ENCODE assay signal across 9 mouse cellular contexts in the genomic region with DNA sequence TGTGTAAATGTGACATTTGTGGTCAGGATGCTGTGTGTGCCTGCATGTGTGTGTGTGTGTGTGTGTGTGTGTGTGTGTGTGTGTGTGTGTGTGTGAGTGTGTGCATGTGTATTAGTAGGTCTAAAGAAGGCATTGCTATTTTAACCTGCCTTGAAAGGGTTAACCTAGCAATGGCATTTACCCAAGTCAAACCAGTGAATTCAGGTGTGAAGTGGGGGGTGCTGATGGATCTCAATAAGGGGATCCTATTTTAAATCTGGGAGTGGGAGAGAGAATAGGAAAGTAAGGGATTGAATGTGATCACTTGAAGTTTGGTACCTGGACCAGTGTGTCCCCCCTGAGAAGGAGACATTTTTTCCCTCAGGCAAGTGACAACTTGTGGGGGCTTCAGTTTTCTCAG. TPM values are rescaled to one million over a fixed set of nuclear protein-coding genes. Genes with fewer than 3 reads are reported as not detected.
DNase-seq lines count a peak whose midpoint lies in the region; ATAC-seq lines count a peak whose summit lies in the region.
"Had no signal": no experiment of that assay in that cellular context is flagged by ENCODE, and none has a peak within 500 bp of the region (broad histone marks: within the 10 kb centered on the region; RNA-seq: fewer than 3 reads in every experiment).

No protein-coding gene starts in this region.

- no peak; the same call in 1 of the 2 replicates for ATAC-seq in kidney, embryonic 14.5 days (ENCODE audit: low FRiP score, low TSS enrichment)
- no peak for ATAC-seq in embryonic facial prominence, embryonic 14.5 days (ENCODE audit: low read depth)
- ATAC-seq in midbrain, embryonic 14.5 days (ENCODE audit: low FRiP score, low TSS enrichment) = no peak
- ATAC-seq in erythroblast, adult 5-6 weeks (replicated peaks; ENCODE audit: low FRiP score, poor library complexity, severe bottlenecking) = no peak

- peak overlapping the region; percentile 89; the same call in 1 of the 2 replicates for H3K4me2 ChIP-seq in kidney, embryonic 14.5 days (replicated peaks; ENCODE audit: low read depth, low read length)
- H3K4me2 ChIP-seq in embryonic facial prominence, embryonic 14.5 days (ENCODE audit: low read depth, low read length) = peak overlapping the region; percentile 81
- H3K4me2 ChIP-seq in midbrain, embryonic 14.5 days (ENCODE audit: low read length) = peak overlapping the region; percentile 85

- no peaks in the 10 kb centered on the region for H3K36me3 ChIP-seq in kidney, embryonic 14.5 days (ENCODE audit: control insufficient read depth, insufficient read depth, low read length)
- H3K36me3 ChIP-seq in embryonic facial prominence, embryonic 14.5 days (ENCODE audit: control insufficient read depth, insufficient read depth, low read length) = no peaks in the 10 kb centered on the region
- H3K36me3 ChIP-seq in hindbrain, embryonic 10.5 days = no peaks in the 10 kb centered on the region
- H3K36me3 ChIP-seq in midbrain, embryonic 14.5 days (ENCODE audit: control insufficient read depth, insufficient read depth, low read length) = no peaks in the 10 kb centered on the region

- H3K27ac ChIP-seq in kidney, embryonic 14.5 days (ENCODE audit: low read depth, low read length) = no peak overlapping the region
- H3K27ac ChIP-seq in embryonic facial prominence, embryonic 14.5 days (replicated peaks; ENCODE audit: low read depth, low read length) = no peak overlapping the region
- H3K27ac ChIP-seq in hindbrain, embryonic 10.5 days = no peak overlapping the region
- H3K27ac ChIP-seq in midbrain, embryonic 14.5 days (replicated peaks; ENCODE audit: low read depth, low read length) = peak overlapping the region; percentile 93
- H3K27ac ChIP-seq: liver, embryonic 14.5 days had no signal

- H3K9me3 ChIP-seq in kidney, embryonic 14.5 days (ENCODE audit: control insufficient read depth, low read length) = no peaks in the 10 kb centered on the region
- H3K9me3 ChIP-seq in embryonic facial prominence, embryonic 14.5 days (ENCODE audit: control insufficient read depth, low read length) = no peaks in the 10 kb centered on the region
- 0 out of 2 replicates have a peak, but pooled peaks cover 2% of the 10 kb centered on the region for H3K9me3 ChIP-seq in hindbrain, embryonic 10.5 days
- H3K9me3 ChIP-seq in midbrain, embryonic 14.5 days (ENCODE audit: control insufficient read depth, low read length) = no peaks in the 10 kb centered on the region

- no peak overlapping the region for H3K9ac ChIP-seq in kidney, embryonic 14.5 days (ENCODE audit: low read depth, low read length)
- no peak overlapping the region for H3K9ac ChIP-seq in embryonic facial prominence, embryonic 14.5 days (ENCODE audit: low read depth, low read length)
- H3K9ac ChIP-seq in midbrain, embryonic 14.5 days (replicated peaks; ENCODE audit: low read length) = peak overlapping the region; percentile 80; the same call in 1 of the 2 replicates
- H3K9ac ChIP-seq: liver, embryonic 14.5 days had no signal

- peaks cover 8% of the 10 kb centered on the region; the same call in 1 of the 2 replicates for H3K4me1 ChIP-seq in kidney, embryonic 14.5 days (ENCODE audit: control insufficient read depth, insufficient read depth, low read length)
- H3K4me1 ChIP-seq in embryonic facial prominence, embryonic 14.5 days (ENCODE audit: control insufficient read depth, insufficient read depth, low read length) = peaks cover 12% of the 10 kb centered on the region
- peaks cover 19% of the 10 kb centered on the region for H3K4me1 ChIP-seq in hindbrain, embryonic 10.5 days (replicated peaks)
- H3K4me1 ChIP-seq in midbrain, embryonic 14.5 days (ENCODE audit: control insufficient read depth, insufficient read depth, low read length) = peaks cover 10% of the 10 kb centered on the region; the same call in 1 of the 2 replicates

- no peak overlapping the region for H3K4me3 ChIP-seq in kidney, embryonic 14.5 days (ENCODE audit: low read length)
- peak overlapping the region; percentile 39 for H3K4me3 ChIP-seq in embryonic facial prominence, embryonic 14.5 days (ENCODE audit: low read depth, low read length)
- peak overlapping the region; percentile 61; the same call in 1 of the 2 replicates for H3K4me3 ChIP-seq in hindbrain, embryonic 10.5 days
- H3K4me3 ChIP-seq in midbrain, embryonic 14.5 days (replicated peaks; ENCODE audit: low read depth, low read length) = no peak overlapping the region

- H3K27me3 ChIP-seq in kidney, embryonic 14.5 days (ENCODE audit: control insufficient read depth, insufficient read depth, low read length) = no peaks in the 10 kb centered on the region
- no peaks in the 10 kb centered on the region for H3K27me3 ChIP-seq in embryonic facial prominence, embryonic 14.5 days (replicated peaks; ENCODE audit: control insufficient read depth, insufficient read depth, low read length)
- H3K27me3 ChIP-seq in hindbrain, embryonic 10.5 days (ENCODE audit: insufficient read depth, poor library complexity, severe bottlenecking) = peaks cover 3% of the 10 kb centered on the region; the same call in 1 of the 2 replicates
- H3K27me3 ChIP-seq in midbrain, embryonic 14.5 days (ENCODE audit: control insufficient read depth, insufficient read depth, low read length) = no peaks in the 10 kb centered on the region

- DNase-seq in kidney, postnatal 36 days = no peak
- DNase-seq in embryonic facial prominence, embryonic 14.5 days (ENCODE audit: low spot score) = no peak
- no peak for DNase-seq in hindbrain, embryonic 10.5 days (ENCODE audit: low spot score)
- DNase-seq in midbrain, embryonic 14.5 days = no peak
- DNase-seq in B cell, adult 2 months = no peak
- DNase-seq in urinary bladder, postnatal 25 days (ENCODE audit: low spot score) = no peak

RNA-seq across cellular contexts. Expression of a gene that starts 13.4 kb away (rescaled TPM):
- 2.3 and 3.3 TPM in 2 replicates for polyA plus RNA-seq in kidney, embryonic 14.5 days (2014; fragmentation: Nextera tagmentation; extraction: Ambion mirVana)
- polyA plus RNA-seq in embryonic facial prominence, embryonic 14.5 days (2014; fragmentation: Nextera tagmentation; extraction: Ambion mirVana) = 4.3 and 4.5 TPM in 2 replicates
- polyA plus RNA-seq in hindbrain, embryonic 10.5 days (2016; fragmentation: Nextera tagmentation; extraction: Ambion mirVana) = 8.4 and 12.6 TPM in 2 replicates
- 35.6 and 43.0 TPM in 2 replicates for polyA plus RNA-seq in midbrain, embryonic 14.5 days (2014; fragmentation: Nextera tagmentation; extraction: Ambion mirVana)
- total RNA-seq in erythroblast, adult 5-6 weeks (2015; ENCODE audit: low replicate concordance) = not detected in 2 replicates
- 0.09 TPM in 1 of 2 replicates, not detected in the other for total RNA-seq in erythroblast, adult 5-6 weeks (2017; ENCODE audit: low replicate concordance)

Comparison
In these comparisons a context has a peak if more than half of its experiments do, and no peak if none do; other contexts are left out.
1. H3K4me3 ChIP-seq: peak in embryonic facial prominence, embryonic 14.5 days (single experiment) and hindbrain, embryonic 10.5 days (single experiment); none in kidney, embryonic 14.5 days (single experiment) and midbrain, embryonic 14.5 days (single experiment).
2. Peak in every context shown above with its lines, with median percentiles within 50 percentile points of each other: H3K4me2 ChIP-seq.